Mouse (Mus musculus): ENCODE measurements at regions not wholly inside any gene's neighbourhood (a gene's known extent, or its start where the extent isn't known, plus 50 kb on each side); places are given as distances from the start of the nearest gene placed in this dataset.
"Not testable (repeated sequence)": the region's sequence is repeated elsewhere in the genome, so short reads cannot be mapped to it uniquely, and the experiment has no call there.

- no peak for DNase-seq
These were observed 1040.8 kb downstream of the Galc start for GRCm38 (mm10) chr12:97218445-97218844.

GRCm38 (mm10) chr12:97217608-97218007, 1041.7 kb downstream of the Galc start:
- DNase-seq: no peak

- DNase-seq: no peak
These were observed 1055.4 kb downstream of the Galc start for GRCm38 (mm10) chr12:97203636-97204389.

DNA sequence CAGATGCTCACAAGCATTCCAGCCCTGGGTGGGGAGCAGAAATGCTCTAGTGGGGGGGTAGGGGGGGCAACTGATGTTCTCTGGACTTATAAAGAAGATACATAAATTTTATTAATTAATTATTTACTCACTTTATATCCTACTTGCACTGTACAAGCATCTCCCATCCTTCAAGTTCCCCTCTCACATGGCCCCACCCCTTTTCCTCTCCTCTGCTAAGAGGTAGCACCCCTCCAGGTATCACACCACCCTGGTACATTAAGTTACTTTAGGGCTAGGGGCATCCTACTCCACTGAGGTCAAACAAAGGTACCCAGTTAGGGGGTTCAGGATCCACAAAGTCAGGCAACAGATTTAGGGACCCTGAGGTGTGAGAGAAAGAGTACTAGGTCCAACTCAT, 1097.4 kb downstream of the Galc start:
- no peak for DNase-seq

GRCm38 (mm10) chr12:97161429-97161828, 1097.8 kb downstream of the Galc start:
- DNase-seq: no peak

DNA sequence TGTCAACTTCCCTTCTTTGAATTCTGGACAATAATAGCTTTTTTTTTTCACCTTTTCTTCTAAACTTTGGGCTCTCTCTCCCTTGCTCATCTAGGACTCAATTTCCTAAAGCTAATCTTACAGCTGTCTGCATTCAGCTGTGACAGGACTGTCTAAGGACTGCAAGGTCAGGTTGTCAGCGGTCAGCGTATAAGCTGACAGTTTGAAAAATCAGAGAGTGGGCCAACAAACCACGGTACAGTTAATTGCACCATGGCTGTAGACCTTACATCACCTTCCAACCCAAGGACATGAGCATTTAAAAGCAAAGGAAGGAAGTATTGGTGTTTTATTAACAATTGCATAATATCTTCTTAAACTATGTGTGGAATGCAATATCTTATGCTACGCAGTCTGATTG, 1100.9 kb downstream of the Galc start:
- peak; percentile 3 for DNase-seq

DNA sequence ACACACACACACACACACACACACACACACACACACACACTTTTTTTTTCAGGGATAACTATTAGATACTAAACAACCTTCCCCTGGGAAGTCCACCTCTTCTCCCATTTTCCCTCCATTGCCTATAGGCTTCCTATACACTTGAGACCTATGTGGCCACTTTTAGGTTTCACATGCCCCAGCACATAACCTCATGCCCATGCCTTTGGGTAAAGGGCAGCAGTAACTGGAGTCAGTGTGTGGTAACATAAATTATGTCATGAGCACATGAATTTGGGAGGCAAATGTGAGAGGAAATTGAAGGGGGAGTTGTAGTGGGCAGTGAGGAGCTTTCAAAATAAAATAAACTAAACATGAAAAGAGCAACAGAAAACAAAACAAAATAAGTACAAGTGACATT, 1101.5 kb downstream of the Galc start:
- DNase-seq: no peak

DNA sequence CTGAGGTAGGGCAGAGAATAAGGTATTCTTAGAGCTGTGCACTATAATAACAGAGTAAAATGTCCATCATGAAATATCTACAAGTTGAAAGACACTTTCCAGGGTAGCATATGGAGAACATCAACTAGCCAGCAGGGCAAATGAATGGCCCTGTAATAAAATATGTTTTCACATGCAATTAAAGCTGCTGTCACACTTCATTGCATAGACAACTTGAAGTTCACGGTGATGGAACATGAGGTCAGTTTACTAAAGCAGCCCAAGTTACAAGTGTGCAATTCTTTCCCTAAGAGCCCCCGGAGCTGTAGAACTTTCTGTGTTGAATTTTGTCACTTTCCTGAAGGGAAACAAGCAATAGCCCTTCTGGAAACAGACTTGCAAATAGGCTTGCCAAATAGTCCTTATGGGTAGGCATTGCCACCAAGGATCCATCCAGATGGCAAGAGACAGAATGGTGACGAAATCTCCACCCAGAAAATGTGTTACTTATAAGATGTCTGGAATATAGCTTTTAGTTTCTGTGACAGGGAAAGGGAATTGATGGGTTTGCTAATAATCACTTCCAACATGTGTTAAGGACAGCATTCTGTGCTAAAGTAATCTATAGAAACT, 1102.7 kb downstream of the Galc start:
- DNase-seq: no peak

GRCm38 (mm10) chr12:97142720-97143119, 1116.5 kb downstream of the Galc start:
- no peak for DNase-seq

DNA sequence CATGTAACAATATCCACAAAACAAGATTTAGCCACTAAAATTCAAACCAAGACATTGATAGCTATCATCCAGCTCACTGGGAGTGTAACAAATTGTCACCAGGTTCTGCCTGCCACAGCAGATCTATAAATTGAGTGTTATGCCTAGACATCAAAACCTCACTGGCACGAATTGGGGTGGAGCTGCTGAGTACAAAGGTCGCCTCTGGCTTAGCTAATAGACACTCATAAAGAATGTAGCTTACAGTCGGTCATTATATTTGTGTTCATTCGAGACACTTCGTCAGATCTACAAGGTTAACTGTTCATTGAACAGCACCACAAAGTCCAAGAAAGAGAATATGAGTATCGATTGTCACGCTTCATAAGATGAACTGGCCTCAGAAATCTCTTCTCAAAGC, 1121.3 kb downstream of the Galc start:
- DNase-seq: no peak

DNA sequence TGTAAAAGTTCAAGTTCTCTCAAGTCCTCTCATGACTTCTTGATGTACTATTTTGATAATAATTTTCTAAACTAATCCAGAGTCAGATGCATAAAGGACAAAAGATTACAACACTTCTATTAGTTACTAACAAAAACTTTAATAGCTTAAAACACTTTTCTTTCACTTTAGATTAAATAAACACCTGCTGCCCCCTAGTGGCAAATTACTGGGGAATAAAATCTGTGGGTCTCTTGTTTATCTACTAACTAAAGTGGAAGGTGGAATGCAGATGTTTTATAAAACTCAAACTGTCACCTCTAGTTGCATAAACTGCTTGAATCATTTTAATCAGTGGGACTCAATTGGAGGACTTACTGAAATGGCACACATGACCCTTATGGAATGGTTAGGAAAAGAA, 1129.0 kb downstream of the Galc start:
- DNase-seq: peak; percentile 12

GRCm38 (mm10) chr12:97090577-97091214, 1168.6 kb downstream of the Galc start:
- no peak for DNase-seq

DNA sequence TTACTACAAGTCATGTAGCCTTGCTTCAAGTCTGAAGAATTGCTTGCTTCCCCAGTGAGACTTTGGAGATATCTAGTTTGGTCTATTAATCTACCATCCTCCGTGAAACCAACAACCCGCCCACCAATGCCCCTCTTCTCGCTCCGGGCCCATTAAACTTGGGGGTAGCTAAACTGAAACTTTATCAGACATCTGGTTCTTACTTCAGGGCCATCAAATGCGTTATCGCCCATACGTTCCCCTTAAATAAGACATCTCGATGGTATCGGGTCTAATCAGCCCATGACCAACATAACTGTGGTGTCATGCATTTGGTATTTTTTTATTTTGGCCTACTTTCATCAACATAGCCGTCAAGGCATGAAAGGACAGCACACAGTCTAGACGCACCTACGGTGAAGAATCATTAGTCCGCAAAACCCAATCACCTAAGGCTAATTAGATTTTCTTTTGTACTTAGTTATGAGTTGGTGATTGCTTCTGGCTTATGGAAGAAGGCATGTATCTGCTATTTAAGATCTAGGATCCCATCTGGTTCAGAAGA, 1197.8 kb downstream of the Galc start:
- DNase-seq: not testable (repeated sequence)

- no peak for DNase-seq
These were observed 1211.6 kb downstream of the Galc start for GRCm38 (mm10) chr12:97047674-97048073.
